Mouse (Mus musculus): Measurements from ENCODE around the gene Clns1a.

- TF ChIP-seq CTCF (IDR thresholded peaks at IDR 0.05; ENCODE audit: extremely low read depth, insufficient read length, insufficient replicate concordance, low read depth, low read length) (no peak), POLR2A (IDR thresholded peaks at IDR 0.05; ENCODE audit: low read depth, low read length) (no peak)
These were observed 69.5 kb downstream of the Clns1a start for GRCm38 (mm10) chr7:97765963-97766347.

Data from small intestine, adult 2 months (tissue).